32 mouse cellular contexts compared by ENCODE assay signal in genomic region chr3:25131848-25132247, GRCm38 (mm10). TPM values are rescaled to one million over a fixed set of nuclear protein-coding genes. Genes with fewer than 3 reads are reported as not detected.
A peak's percentile ranks its signal among the peaks of the same experiment; 100 is the strongest.
DNase-seq lines count a peak whose midpoint lies in the region; ATAC-seq lines count a peak whose summit lies in the region.
"Had no signal": no experiment of that assay in that cellular context is flagged by ENCODE, and none has a peak within 500 bp of the region (broad histone marks: within the 10 kb centered on the region; RNA-seq: fewer than 3 reads in every experiment).

No protein-coding gene starts in this region.

- 20% methylated on average over 3 of the region's 3 CpGs for WGBS in embryonic facial prominence, embryonic 15.5 days

- no peaks in the 10 kb centered on the region for H3K9me3 ChIP-seq in embryonic facial prominence, embryonic 15.5 days (replicated peaks)
- H3K9me3 ChIP-seq: forebrain, embryonic 10.5 days; heart, embryonic 12.5 days; heart, embryonic 15.5 days; hindbrain, embryonic 10.5 days; hindbrain, embryonic 13.5 days had no signal

- H3K27ac ChIP-seq in embryonic facial prominence, embryonic 15.5 days (replicated peaks), result peak overlapping the region; percentile 44
- H3K27ac ChIP-seq: forebrain, embryonic 10.5 days; gastrocnemius, adult 2 months; heart, embryonic 15.5 days; hindbrain, embryonic 10.5 days; hindbrain, embryonic 13.5 days had no signal

- intact Hi-C loops in left cerebral cortex, postnatal 25 days (cut with DNase I), result no loop called here
- intact Hi-C loops in left cerebral cortex, postnatal 4 days (cut with DNase I), result no loop called here

- no peaks in the 10 kb centered on the region for H3K27me3 ChIP-seq in embryonic facial prominence, embryonic 15.5 days
- H3K27me3 ChIP-seq: heart, embryonic 12.5 days; heart, embryonic 15.5 days; hindbrain, embryonic 13.5 days had no signal

- ATAC-seq in frontal cortex, adult (ENCODE audit: low TSS enrichment), result peak; percentile 97
- ATAC-seq in embryonic facial prominence, embryonic 15.5 days (ENCODE audit: insufficient number of reproducible peaks, low FRiP score, low TSS enrichment, low read depth), result no peak
- ATAC-seq: activated CD4-positive, CD25-positive, alpha-beta regulatory T cell, adult 4 months; CD4-positive, CD25-positive, alpha-beta regulatory T cell, adult 4 months; forebrain, embryonic 14.5 days; hindbrain, embryonic 16.5 days; inflammation-experienced regulatory T-cells, adult 6 months; intestine, embryonic 16.5 days had no signal

- no peaks in the 10 kb centered on the region for H3K36me3 ChIP-seq in embryonic facial prominence, embryonic 15.5 days
- H3K36me3 ChIP-seq: forebrain, embryonic 10.5 days; heart, embryonic 12.5 days; heart, embryonic 15.5 days; hindbrain, embryonic 10.5 days; hindbrain, embryonic 13.5 days had no signal

- DNase-seq in frontal cortex, postnatal 14 days (ENCODE audit: low spot score in 2 of 2), result no peak
- peak; percentile 11 to 61 for DNase-seq in left cerebral cortex, postnatal 25 days (ENCODE audit: low spot score in 2 of 2)
- DNase-seq in left cerebral cortex, postnatal 4 days, result no peak
- peak; percentile 70 for DNase-seq in brain, adult 2 months (ENCODE audit: low read depth, low spot score)
- no peak for DNase-seq in adrenal gland, postnatal 14 days
- DNase-seq: adrenal gland, postnatal 10 days; cerebellum, adult 11-12 months; cerebellum, adult 8-10 months; cerebellum, postnatal 10 days; cerebellum, postnatal 36 days; embryo, embryonic 11 days; gastrocnemius, adult 2 months; gastrocnemius, postnatal 14 days; heart, adult 11 months; heart, postnatal 10 days; heart, postnatal 36 days; kidney, adult 18-20 months had no signal

- H3K9ac ChIP-seq in embryonic facial prominence, embryonic 15.5 days, result no peak overlapping the region
- H3K9ac ChIP-seq: heart, embryonic 12.5 days; heart, embryonic 15.5 days; hindbrain, embryonic 13.5 days had no signal

- no peak overlapping the region for H3K4me2 ChIP-seq in embryonic facial prominence, embryonic 15.5 days (replicated peaks)
- H3K4me2 ChIP-seq: heart, embryonic 12.5 days; heart, embryonic 15.5 days; hindbrain, embryonic 13.5 days had no signal

- no peak overlapping the region for H3K4me3 ChIP-seq in embryonic facial prominence, embryonic 15.5 days (replicated peaks)
- H3K4me3 ChIP-seq: forebrain, embryonic 10.5 days; gastrocnemius, adult 2 months; heart, embryonic 12.5 days; heart, embryonic 15.5 days; hindbrain, embryonic 10.5 days; hindbrain, embryonic 13.5 days had no signal

- H3K4me1 ChIP-seq in embryonic facial prominence, embryonic 15.5 days, result no peaks in the 10 kb centered on the region
- H3K4me1 ChIP-seq: heart, embryonic 12.5 days; heart, embryonic 15.5 days had no signal

RNA-seq across cellular contexts. Expression of gene Naaladl2, which starts 12.2 kb away (rescaled TPM):
- 1 to 10 TPM; 4.0 to 4.2 TPM for total RNA-seq in left cerebral cortex, postnatal 25 days (2021)
- total RNA-seq in left cerebral cortex, postnatal 4 days (2021), result 1 to 10 TPM; 1.3 to 1.5 TPM
- 2.9 and 3.6 TPM in 2 replicates for polyA plus RNA-seq in embryonic facial prominence, embryonic 15.5 days (2015; fragmentation: Nextera tagmentation; extraction: Ambion mirVana)
- total RNA-seq in adrenal gland, postnatal 14 days (2021), result 3.5 and 6.3 TPM in 2 replicates
- total RNA-seq: MEL had no signal
- polyA plus RNA-seq: activated CD4-positive, CD25-positive, alpha-beta regulatory T cell, adult 4 months; C2C12; CD4-positive, CD25-positive, alpha-beta regulatory T cell, adult 4 months; inflammation-experienced regulatory T-cells, adult 6 months had no signal

Comparison
In these comparisons a context has a peak if more than half of its experiments do, and no peak if none do; other contexts are left out.
1. DNase-seq: peak in left cerebral cortex, postnatal 25 days (2 of 2) and brain, adult 2 months (single experiment); none in frontal cortex, postnatal 14 days (0 of 2), left cerebral cortex, postnatal 4 days (single experiment) and adrenal gland, postnatal 14 days (single experiment).